Mouse (Mus musculus) lung, postnatal 25 days (tissue): ENCODE data around the gene Hhipl2.
"Not testable (repeated sequence)": the region's sequence is repeated elsewhere in the genome, so short reads cannot be mapped to it uniquely, and the experiment has no call there.

Experiments used
- DNase-seq: peaks from one replicate; pipeline ENCODE4 v3.0.0; 2022; ENCODE audit warnings: low spot score

Gene Hhipl2

GRCm38 (mm10) chr1:183417873-183418272 lies at the start of gene Hhipl2:
Hhipl2 (plus strand) TSS chr1:183418215.
- DNase-seq = no peak

- DNase-seq = no peak
Measured at GRCm38 (mm10) chr1:183368601-183369400, 49.2 kb upstream of the Hhipl2 start.

GRCm38 (mm10) chr1:183369427-183370014 lies 48.5 kb upstream of the Hhipl2 start, which contains the start of gene Mia3:
Mia3 (minus strand) TSS chr1:183369553.
- peak; percentile 95 for DNase-seq

- DNase-seq = no peak
Measured at GRCm38 (mm10) chr1:183374728-183375127, 43.3 kb upstream of the Hhipl2 start.

GRCm38 (mm10) chr1:183377045-183377444 lies 41.0 kb upstream of the Hhipl2 start:
- DNase-seq = no peak

- DNase-seq = peak; percentile 50
Measured at GRCm38 (mm10) chr1:183378321-183378941, 39.6 kb upstream of the Hhipl2 start.

GRCm38 (mm10) chr1:183379376-183379775 lies 38.6 kb upstream of the Hhipl2 start:
- DNase-seq = not testable (repeated sequence)

- DNase-seq = no peak
Measured at GRCm38 (mm10) chr1:183381816-183382215, 36.2 kb upstream of the Hhipl2 start.

- DNase-seq = no peak
Measured at GRCm38 (mm10) chr1:183382621-183383020, 35.4 kb upstream of the Hhipl2 start.

GRCm38 (mm10) chr1:183387421-183387820 lies 30.6 kb upstream of the Hhipl2 start:
- DNase-seq = not testable (repeated sequence)

- peak; percentile 93 for DNase-seq
Measured at GRCm38 (mm10) chr1:183388426-183389406, 29.3 kb upstream of the Hhipl2 start, which contains the start of gene Taf1a. Taf1a (plus strand) TSS chr1:183388981.

- no peak for DNase-seq
Measured at GRCm38 (mm10) chr1:183403396-183403795, 14.6 kb upstream of the Hhipl2 start.

GRCm38 (mm10) chr1:183414081-183414727 lies 3.8 kb upstream of the Hhipl2 start:
- no peak for DNase-seq

GRCm38 (mm10) chr1:183419741-183420140 lies 1.7 kb downstream of the Hhipl2 start:
- DNase-seq = no peak

GRCm38 (mm10) chr1:183420296-183420695 lies 2.3 kb downstream of the Hhipl2 start:
- DNase-seq = no peak

- no peak for DNase-seq
Measured at GRCm38 (mm10) chr1:183424100-183424499, 6.1 kb downstream of the Hhipl2 start.

- DNase-seq = no peak
Measured at GRCm38 (mm10) chr1:183434918-183435317, 16.9 kb downstream of the Hhipl2 start.

- DNase-seq = peak; percentile 73
Measured at GRCm38 (mm10) chr1:183439036-183439435, 21.0 kb downstream of the Hhipl2 start.

- peak; percentile 73 for DNase-seq
Measured at GRCm38 (mm10) chr1:183442015-183442774, 24.2 kb downstream of the Hhipl2 start.

GRCm38 (mm10) chr1:183453066-183453465 lies 35.1 kb downstream of the Hhipl2 start:
- no peak for DNase-seq
